Mouse (Mus musculus) neural tube, embryonic 13.5 days (tissue): ENCODE data around the gene Actrt2. TPM values are rescaled to one million over a fixed set of nuclear protein-coding genes. Genes with fewer than 3 reads are reported as not detected.

Source experiments
- ATAC-seq: fragments of 200-750 bp; cut with Nextera tagmentation; 2 replicates; pipeline ENCODE4 v1.8.0; 2017; ENCODE audit warnings: low read depth, mild to moderate bottlenecking, moderate TSS enrichment, moderate library complexity
- H3K27ac ChIP-seq: fragments of 300-500 bp; sonication (generic); replicated peaks from 2 replicates; pipeline ENCODE4 v1.5.1; 2015; ENCODE audit warnings: moderate library complexity, mild to moderate bottlenecking, inconsistent platforms
- H3K27me3 ChIP-seq: fragments of 300-500 bp; sonication (generic); 2 replicates; pipeline ENCODE4 v1.6.1; 2015; ENCODE audit warnings: mild to moderate bottlenecking, inconsistent platforms
- H3K36me3 ChIP-seq: fragments of 300-500 bp; sonication (generic); 2 replicates; pipeline ENCODE4 v1.6.1; 2015; ENCODE audit warnings: mild to moderate bottlenecking, inconsistent platforms
- H3K4me1 ChIP-seq: fragments of 300-500 bp; sonication (generic); replicated peaks from 2 replicates; pipeline ENCODE4 v1.6.1; 2015; ENCODE audit warnings: inconsistent platforms
- H3K4me2 ChIP-seq: fragments of 300-500 bp; sonication (generic); 2 replicates; pipeline ENCODE4 v1.6.1; 2015; ENCODE audit warnings: inconsistent platforms, mild to moderate bottlenecking, moderate library complexity
- H3K4me3 ChIP-seq: fragments of 300-500 bp; sonication (generic); 2 replicates; pipeline ENCODE4 v1.5.1; 2015; ENCODE audit warnings: mild to moderate bottlenecking, inconsistent platforms
- H3K9ac ChIP-seq: fragments of 300-500 bp; sonication (generic); 2 replicates; pipeline ENCODE4 v1.6.1; 2015; ENCODE audit warnings: moderate library complexity, mild to moderate bottlenecking, inconsistent platforms
- H3K9me3 ChIP-seq: fragments of 300-500 bp; sonication (generic); 2 replicates; pipeline ENCODE4 v1.6.1; 2016; ENCODE audit warnings: inconsistent platforms
- WGBS: fragments of 180-500 bp; shearing (Covaris S2); methylation state at CpG from one replicate; pipeline ENCODE4 v1.1.7; 2015; 5-methylcytosine and 5-hydroxymethylcytosine counted together
- polyA plus RNA-seq: library from polyadenylated mRNA; unstranded; fragments of >200 nt; fragmentation: Nextera tagmentation; extraction: Ambion mirVana; gene quantifications from 2 replicates; pipeline ENCODE4 v1.2.1, GENCODE M21; 2015

Actrt2 gene
- polyA plus RNA-seq, 1 experiment from 2014 or later, result not detected

- Histone ChIP-seq H3K4me3 (no peak overlapping the region), H3K36me3 (no peaks in the 10 kb centered on the region), H3K4me1 (no peaks in the 10 kb centered on the region; the same call in 1 of the 2 replicates)
Observed at GRCm38 (mm10) chr4:154700921-154701412, 33.3 kb upstream of the Actrt2 start.

DNA sequence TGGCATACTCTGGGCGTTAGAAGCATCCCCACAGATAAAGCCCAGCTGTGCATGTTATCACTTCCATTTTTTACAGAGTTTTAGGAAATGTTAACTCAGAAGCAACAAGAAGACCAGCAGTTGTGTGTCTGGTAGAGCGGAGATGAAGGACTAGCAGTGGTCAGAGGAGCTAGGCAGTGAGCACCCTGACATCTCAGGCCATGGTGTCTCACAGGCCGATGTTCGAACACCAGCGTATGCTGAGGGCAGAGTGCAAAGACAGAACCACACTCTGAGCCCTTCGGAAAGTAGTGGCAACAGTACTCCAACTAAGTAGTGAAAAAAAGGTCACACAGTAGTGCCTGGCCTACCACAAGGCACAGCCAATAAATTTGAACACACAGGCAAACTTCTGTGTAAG lies 32.8 kb upstream of the Actrt2 start:
- WGBS, result 93% methylated on average over 6 of the region's 6 CpGs
- Histone ChIP-seq H3K27ac (no peak overlapping the region), H3K4me1 (no peaks in the 10 kb centered on the region; the same call in 1 of the 2 replicates), H3K4me3 (no peak overlapping the region), H3K4me2 (no peak overlapping the region), H3K36me3 (no peaks in the 10 kb centered on the region), H3K9ac (no peak overlapping the region), H3K27me3 (peaks cover 5% of the 10 kb centered on the region; the same call in 1 of the 2 replicates), H3K9me3 (no peaks in the 10 kb centered on the region)
- no peak for ATAC-seq

More at GRCm38 (mm10) chr4:154700921-154701412, 33.3 kb upstream of the Actrt2 start:
- Histone ChIP-seq H3K27ac (no peak overlapping the region), H3K27me3 (peaks cover 5% of the 10 kb centered on the region; the same call in 1 of the 2 replicates), H3K4me2 (no peak overlapping the region), H3K9ac (no peak overlapping the region), H3K9me3 (no peaks in the 10 kb centered on the region)
- 88% methylated on average over 13 of the region's 13 CpGs for WGBS
- no peak for ATAC-seq

GRCm38 (mm10) chr4:154699236-154699635 lies 31.6 kb upstream of the Actrt2 start:
- no peaks in the 10 kb centered on the region; the same call in 1 of the 2 replicates for H3K4me1 ChIP-seq
- WGBS, result 87% methylated on average over 8 of the region's 8 CpGs
- H3K9ac ChIP-seq, result no peak overlapping the region
- H3K27ac ChIP-seq, result no peak overlapping the region
- H3K36me3 ChIP-seq, result no peaks in the 10 kb centered on the region
- H3K4me3 ChIP-seq, result no peak overlapping the region
- ATAC-seq, result no peak
- H3K4me2 ChIP-seq, result no peak overlapping the region
- no peaks in the 10 kb centered on the region for H3K9me3 ChIP-seq
- peaks cover 5% of the 10 kb centered on the region; the same call in 1 of the 2 replicates for H3K27me3 ChIP-seq

- 87% methylated on average over 1 of the region's 1 CpGs for WGBS
- H3K4me3 ChIP-seq, result no peak overlapping the region
- no peak overlapping the region for H3K9ac ChIP-seq
- H3K4me2 ChIP-seq, result no peak overlapping the region
- no peaks in the 10 kb centered on the region; the same call in 1 of the 2 replicates for H3K4me1 ChIP-seq
- no peaks in the 10 kb centered on the region for H3K36me3 ChIP-seq
- H3K27me3 ChIP-seq, result peaks cover 5% of the 10 kb centered on the region; the same call in 1 of the 2 replicates
- H3K27ac ChIP-seq, result no peak overlapping the region
- no peak for ATAC-seq
- no peaks in the 10 kb centered on the region for H3K9me3 ChIP-seq
Observed at GRCm38 (mm10) chr4:154698631-154699030, 31.0 kb upstream of the Actrt2 start.

GRCm38 (mm10) chr4:154698021-154698590 lies 30.4 kb upstream of the Actrt2 start:
- Histone ChIP-seq H3K4me3 (no peak overlapping the region), H3K36me3 (no peaks in the 10 kb centered on the region), H3K27me3 (peaks cover 5% of the 10 kb centered on the region; the same call in 1 of the 2 replicates), H3K9me3 (no peaks in the 10 kb centered on the region), H3K4me2 (no peak overlapping the region), H3K27ac (no peak overlapping the region), H3K9ac (no peak overlapping the region), H3K4me1 (no peaks in the 10 kb centered on the region; the same call in 1 of the 2 replicates)
- no peak for ATAC-seq
- WGBS, result 69% methylated on average over 16 of the region's 16 CpGs

DNA sequence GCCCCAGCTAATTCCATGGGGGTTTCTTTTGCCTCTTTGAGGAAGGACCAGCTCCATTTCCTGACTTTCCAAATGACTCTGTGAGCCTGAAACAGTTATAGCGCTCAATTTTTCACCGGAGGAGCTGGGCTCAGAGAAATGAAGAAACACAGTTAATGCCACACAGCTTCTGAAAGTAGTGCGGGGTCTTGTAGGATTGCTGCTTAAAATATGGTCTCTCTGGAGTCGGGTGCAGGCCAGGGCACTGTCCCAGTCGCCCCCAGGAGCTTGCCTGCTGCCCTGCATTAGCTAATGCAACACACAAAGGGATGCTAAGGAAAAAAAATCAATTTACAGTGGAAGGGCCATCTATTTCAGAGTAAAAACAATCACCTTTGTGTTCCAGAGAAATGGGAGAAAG lies 29.8 kb upstream of the Actrt2 start:
- Histone ChIP-seq H3K4me2 (no peak overlapping the region), H3K9ac (no peak overlapping the region), H3K4me1 (no peaks in the 10 kb centered on the region; the same call in 1 of the 2 replicates), H3K36me3 (no peaks in the 10 kb centered on the region), H3K27ac (no peak overlapping the region), H3K27me3 (peaks cover 5% of the 10 kb centered on the region; the same call in 1 of the 2 replicates), H3K9me3 (no peaks in the 10 kb centered on the region), H3K4me3 (no peak overlapping the region)
- ATAC-seq, result no peak
- WGBS, result 71% methylated on average over 5 of the region's 5 CpGs

GRCm38 (mm10) chr4:154696552-154696951 lies 28.9 kb upstream of the Actrt2 start:
- Histone ChIP-seq H3K27me3 (peaks cover 5% of the 10 kb centered on the region; the same call in 1 of the 2 replicates), H3K4me1 (no peaks in the 10 kb centered on the region; the same call in 1 of the 2 replicates), H3K9me3 (no peaks in the 10 kb centered on the region), H3K4me3 (no peak overlapping the region), H3K27ac (no peak overlapping the region), H3K36me3 (no peaks in the 10 kb centered on the region), H3K4me2 (no peak overlapping the region), H3K9ac (no peak overlapping the region)
- ATAC-seq, result no peak
- 74% methylated on average over 5 of the region's 5 CpGs for WGBS

GRCm38 (mm10) chr4:154696146-154696545 lies 28.5 kb upstream of the Actrt2 start:
- no peaks in the 10 kb centered on the region for H3K36me3 ChIP-seq
- no peak for ATAC-seq
- no peaks in the 10 kb centered on the region; the same call in 1 of the 2 replicates for H3K4me1 ChIP-seq
- WGBS, result 30% methylated on average over 4 of the region's 4 CpGs
- no peak overlapping the region for H3K27ac ChIP-seq
- H3K9me3 ChIP-seq, result no peaks in the 10 kb centered on the region
- no peak overlapping the region for H3K4me2 ChIP-seq
- H3K27me3 ChIP-seq, result peaks cover 5% of the 10 kb centered on the region; the same call in 1 of the 2 replicates
- H3K9ac ChIP-seq, result no peak overlapping the region
- no peak overlapping the region for H3K4me3 ChIP-seq

GRCm38 (mm10) chr4:154694361-154694760 lies 26.7 kb upstream of the Actrt2 start:
- no peaks in the 10 kb centered on the region for H3K9me3 ChIP-seq
- no peaks in the 10 kb centered on the region for H3K36me3 ChIP-seq
- H3K9ac ChIP-seq, result no peak overlapping the region
- no peak overlapping the region for H3K27ac ChIP-seq
- H3K27me3 ChIP-seq, result peaks cover 5% of the 10 kb centered on the region; the same call in 1 of the 2 replicates
- no peak for ATAC-seq
- no peaks in the 10 kb centered on the region; the same call in 1 of the 2 replicates for H3K4me1 ChIP-seq
- no peak overlapping the region for H3K4me2 ChIP-seq
- 89% methylated on average over 5 of the region's 5 CpGs for WGBS
- no peak overlapping the region for H3K4me3 ChIP-seq

DNA sequence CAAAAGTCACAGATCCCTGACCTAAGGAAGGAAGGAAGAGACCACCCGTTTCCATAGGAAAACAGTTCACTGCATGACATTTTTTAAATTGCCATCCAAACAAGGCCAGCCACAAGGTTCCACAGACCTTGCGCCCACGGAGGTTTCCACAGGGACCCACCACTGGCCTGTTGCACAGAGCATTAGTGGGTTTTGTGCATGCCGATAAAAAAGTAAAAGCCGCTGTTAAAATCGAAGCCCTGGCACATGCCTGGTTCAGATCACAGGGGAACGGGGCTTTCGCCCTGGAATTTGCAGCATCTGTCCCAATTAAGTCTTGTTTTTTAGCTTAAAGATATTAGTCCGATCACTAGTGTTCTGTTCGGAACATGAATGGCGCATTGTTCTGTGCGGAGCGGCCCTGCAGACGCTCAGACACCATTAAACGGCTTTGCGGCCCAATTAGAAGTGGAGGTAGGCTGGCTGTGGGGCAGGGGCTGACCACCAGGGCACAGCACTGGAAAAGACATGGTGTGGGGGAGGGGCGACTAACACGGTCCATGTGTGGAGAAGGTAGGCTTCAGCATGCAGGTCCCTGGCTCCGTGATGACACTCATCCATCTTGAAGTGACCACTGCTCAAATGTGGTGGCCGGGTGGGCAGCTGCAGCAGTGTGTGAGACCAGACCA lies 25.8 kb upstream of the Actrt2 start:
- no peak overlapping the region for H3K4me2 ChIP-seq
- no peak overlapping the region for H3K4me3 ChIP-seq
- H3K27me3 ChIP-seq, result peaks cover 3% of the 10 kb centered on the region; the same call in 1 of the 2 replicates
- H3K4me1 ChIP-seq, result no peaks in the 10 kb centered on the region; the same call in 1 of the 2 replicates
- H3K36me3 ChIP-seq, result no peaks in the 10 kb centered on the region
- no peak overlapping the region for H3K9ac ChIP-seq
- H3K9me3 ChIP-seq, result no peaks in the 10 kb centered on the region
- H3K27ac ChIP-seq, result no peak overlapping the region
- 65% methylated on average over 20 of the region's 20 CpGs for WGBS
- no peak for ATAC-seq

DNA sequence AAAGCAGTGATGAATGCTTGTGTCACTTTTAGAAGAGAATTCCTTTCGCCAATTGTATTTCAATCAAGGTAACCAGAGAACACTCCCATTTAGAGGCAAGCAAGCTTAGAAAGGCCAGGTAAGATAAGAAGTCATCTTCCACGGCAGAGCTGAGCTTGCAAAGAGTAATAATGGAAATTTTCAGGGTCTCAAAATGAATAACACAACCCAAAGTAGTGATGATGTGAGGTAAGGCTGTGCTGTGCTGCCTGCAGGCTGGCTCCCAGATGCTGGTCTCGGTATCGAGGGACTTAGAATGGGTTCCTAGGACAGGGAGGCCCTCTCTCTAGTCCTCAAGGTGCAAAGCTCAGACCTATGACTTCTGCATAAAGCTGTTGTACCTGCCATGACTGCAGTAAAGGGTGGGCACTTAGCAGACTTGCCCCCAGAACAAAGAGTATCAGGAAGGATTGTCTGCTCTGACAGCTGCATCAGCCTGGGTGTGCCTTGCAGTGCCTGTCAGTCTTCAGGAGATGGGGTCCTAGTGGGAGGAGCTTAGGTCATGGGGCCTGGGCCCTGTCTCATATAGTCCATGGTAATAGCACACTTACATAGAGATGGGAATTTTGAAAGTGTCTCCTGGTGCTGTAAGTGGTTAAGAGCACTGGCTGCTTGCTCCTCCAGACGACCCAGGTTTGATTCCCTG lies 15.5 kb upstream of the Actrt2 start:
- WGBS, result 73% methylated on average over 5 of the region's 5 CpGs
- Histone ChIP-seq H3K27me3 (peaks cover 32% of the 10 kb centered on the region), H3K27ac (no peak overlapping the region), H3K4me2 (no peak overlapping the region), H3K9ac (no peak overlapping the region), H3K36me3 (no peaks in the 10 kb centered on the region), H3K9me3 (no peaks in the 10 kb centered on the region), H3K4me3 (no peak overlapping the region), H3K4me1 (no peaks in the 10 kb centered on the region)
- ATAC-seq, result no peak

- Histone ChIP-seq H3K9ac (no peak overlapping the region), H3K27ac (no peak overlapping the region), H3K4me1 (no peaks in the 10 kb centered on the region), H3K4me2 (no peak overlapping the region), H3K9me3 (no peaks in the 10 kb centered on the region), H3K36me3 (no peaks in the 10 kb centered on the region), H3K27me3 (peaks cover 34% of the 10 kb centered on the region), H3K4me3 (no peak overlapping the region)
- WGBS, result 17% methylated on average over 14 of the region's 14 CpGs
- no peak for ATAC-seq
Observed at GRCm38 (mm10) chr4:154682311-154682710, 14.6 kb upstream of the Actrt2 start.
